Mouse (Mus musculus) activated CD4-positive, CD25-positive, alpha-beta regulatory T cell (primary cell): Measurements from ENCODE around the gene Fut2. TPM values are rescaled to one million over a fixed set of nuclear protein-coding genes. Genes with fewer than 3 reads are reported as not detected.

Source experiments
- polyA plus RNA-seq, 2 experiments: library from polyadenylated mRNA; unstranded; fragments of 100-300 nt; shearing (Covaris generic); gene quantifications; one replicate each; pipeline ENCODE4 v1.2.1; 2017

Gene Fut2
- under 1 TPM; 0.05 to 0.23 TPM for polyA plus RNA-seq

GRCm38 (mm10) chr7:45666161-45666560, at the start of gene Fut2:
Gene Fut2, minus strand, starts transcription at chr7:45666394.

GRCm38 (mm10) chr7:45715090-45715708, 49.0 kb upstream of the Fut2 start, which contains the start of gene Rpl18:
Gene Rpl18, plus strand, starts transcription at chr7:45715457.

GRCm38 (mm10) chr7:45704730-45705442, 38.7 kb upstream of the Fut2 start, which contains the start of gene Dbp:
Gene Dbp, plus strand, starts transcription at chr7:45705088.

GRCm38 (mm10) chr7:45699523-45700141, 33.4 kb upstream of the Fut2 start, which contains the start of gene Car11:
Gene Car11, plus strand, starts transcription at chr7:45699843.

GRCm38 (mm10) chr7:45693921-45694591, 27.9 kb upstream of the Fut2 start, which contains the start of gene Sec1:
Gene Sec1, minus strand, starts transcription at chr7:45694402.

GRCm38 (mm10) chr7:45683396-45684050, 17.3 kb upstream of the Fut2 start, which contains the start of gene Ntn5:
Gene Ntn5, plus strand, starts transcription at chr7:45684022.

GRCm38 (mm10) chr7:45639561-45640027, 26.6 kb downstream of the Fut2 start, which contains the start of gene Mamstr:
Gene Mamstr, plus strand, starts transcription at chr7:45639977.

GRCm38 (mm10) chr7:45627261-45627660, 38.9 kb downstream of the Fut2 start, which contains the start of gene Rasip1:
Gene Rasip1, plus strand, starts transcription at chr7:45627488.

GRCm38 (mm10) chr7:45621443-45621842, 44.8 kb downstream of the Fut2 start, which contains the start of gene Izumo1:
Gene Izumo1, plus strand, starts transcription at chr7:45621811.

GRCm38 (mm10) chr7:45617042-45617695, 49.0 kb downstream of the Fut2 start, which contains the start of gene Fut1:
Gene Fut1, plus strand, starts transcription at chr7:45617289.

Other genes starting within 250 kb of the Fut2 start
- gene Lhb, start 245.6 kb downstream of the Fut2 start, polyA plus RNA-seq: not detected
- gene Gys1, start 231.6 kb downstream of the Fut2 start, polyA plus RNA-seq: 10 to 100 TPM in 1 of 2 experiments, 1 to 10 TPM in 1; 6.3 to 11.1 TPM
- 10 to 100 TPM; 52.7 to 55.4 TPM for gene Ruvbl2, start 228.3 kb downstream of the Fut2 start, polyA plus RNA-seq
- 1,000 to 10,000 TPM; 1,818 to 2,133 TPM for gene Ftl1, start 206.5 kb downstream of the Fut2 start, polyA plus RNA-seq
- gene Bax, start 199.5 kb downstream of the Fut2 start, polyA plus RNA-seq: 100 to 1,000 TPM; 303 to 346 TPM
- gene Tulp2, start 184.5 kb downstream of the Fut2 start, polyA plus RNA-seq: under 1 TPM; 0.45 to 0.88 TPM
- gene Gm45808, start 179.6 kb downstream of the Fut2 start, polyA plus RNA-seq: under 1 TPM in 1 of 2 experiments, not detected in 1; 0.21 TPM
- 1 to 10 TPM in 1 of 2 experiments, under 1 TPM in 1; 0.27 to 1.1 TPM for gene Dhdh, start 177.6 kb downstream of the Fut2 start, polyA plus RNA-seq
- gene Nucb1, start 156.0 kb downstream of the Fut2 start, polyA plus RNA-seq: 100 to 1,000 TPM; 193 to 285 TPM
- 10 to 100 TPM; 30.0 to 40.4 TPM for gene Ppp1r15a, start 140.1 kb downstream of the Fut2 start, polyA plus RNA-seq
- under 1 TPM in 1 of 2 experiments, not detected in 1; 0.49 TPM for gene Plekha4, start 140.1 kb downstream of the Fut2 start, polyA plus RNA-seq
- gene Hsd17b14, start 111.5 kb downstream of the Fut2 start, polyA plus RNA-seq: under 1 TPM; 0.85 to 0.86 TPM
- 10 to 100 TPM; 61.0 to 61.5 TPM for gene Bcat2, start 96.2 kb downstream of the Fut2 start, polyA plus RNA-seq
- gene Fgf21, start 50.9 kb downstream of the Fut2 start, polyA plus RNA-seq: not detected
- under 1 TPM in 1 of 2 experiments, not detected in 1; 0.11 TPM for gene Fut1, start 49.1 kb downstream of the Fut2 start, polyA plus RNA-seq
- gene Izumo1, start 44.6 kb downstream of the Fut2 start, polyA plus RNA-seq: under 1 TPM; 0.48 to 0.64 TPM
- gene Rasip1, start 38.9 kb downstream of the Fut2 start, polyA plus RNA-seq: 1 to 10 TPM; 1.2 to 1.4 TPM
- gene Mamstr, start 26.4 kb downstream of the Fut2 start, polyA plus RNA-seq: 1 to 10 TPM in 1 of 2 experiments, under 1 TPM in 1; 0.16 to 1.8 TPM
- under 1 TPM in 1 of 2 experiments, not detected in 1; 0.30 TPM for gene Ntn5, start 17.6 kb upstream of the Fut2 start, polyA plus RNA-seq
- under 1 TPM; 0.11 to 0.87 TPM for gene Sec1, start 28.0 kb upstream of the Fut2 start, polyA plus RNA-seq
- 1 to 10 TPM; 1.4 to 2.6 TPM for gene Car11, start 33.4 kb upstream of the Fut2 start, polyA plus RNA-seq
- 10 to 100 TPM; 30.7 to 43.2 TPM for gene Dbp, start 38.7 kb upstream of the Fut2 start, polyA plus RNA-seq
- gene Rpl18, start 49.1 kb upstream of the Fut2 start, polyA plus RNA-seq: 1,000 to 10,000 TPM; 1,404 to 2,078 TPM
- 10 to 100 TPM; 21.2 to 24.8 TPM for gene Sphk2, start 51.6 kb upstream of the Fut2 start, polyA plus RNA-seq
- gene Fam83e, start 54.8 kb upstream of the Fut2 start, polyA plus RNA-seq: under 1 TPM in 1 of 2 experiments, not detected in 1; 0.09 TPM
- gene Spaca4, start 59.4 kb upstream of the Fut2 start, polyA plus RNA-seq: not detected
- under 1 TPM; 0.05 to 0.18 TPM for gene Lmtk3, start 117.3 kb upstream of the Fut2 start, polyA plus RNA-seq
- gene Sult2b1, start 118.3 kb upstream of the Fut2 start, polyA plus RNA-seq: 1 to 10 TPM; 1.7 to 4.0 TPM
- 10 to 100 TPM; 71.9 to 73.3 TPM for gene Cyth2, start 148.2 kb upstream of the Fut2 start, polyA plus RNA-seq
- gene Kcnj14, start 158.4 kb upstream of the Fut2 start, polyA plus RNA-seq: under 1 TPM; 0.06 to 0.12 TPM
- gene Grwd1, start 164.6 kb upstream of the Fut2 start, polyA plus RNA-seq: 10 to 100 TPM; 21.4 to 26.5 TPM
- 100 to 1,000 TPM in 1 of 2 experiments, 10 to 100 TPM in 1; 84.9 to 108 TPM for gene Kdelr1, start 206.4 kb upstream of the Fut2 start, polyA plus RNA-seq
- 1 to 10 TPM in 1 of 2 experiments, under 1 TPM in 1; 0.94 to 1.1 TPM for gene Grin2d, start 212.0 kb upstream of the Fut2 start, polyA plus RNA-seq
- 1 to 10 TPM in 1 of 2 experiments, not detected in 1; 2.1 TPM for gene Syngr4, start 230.3 kb upstream of the Fut2 start, polyA plus RNA-seq
- gene Tmem143, start 230.5 kb upstream of the Fut2 start, polyA plus RNA-seq: 1 to 10 TPM; 7.2 to 9.5 TPM